Mouse (Mus musculus): Measurements from ENCODE around the gene Hoxa3. TPM values are rescaled to one million over a fixed set of nuclear protein-coding genes. Genes with fewer than 3 reads are reported as not detected.

Hoxa3 gene
- polyA plus RNA-seq, 1 experiment from 2014 or later, result 8.2 TPM

- H3K27ac ChIP-seq (ENCODE audit: low read length), result peak overlapping the region; percentile 83
- peak overlapping the region; percentile 7; the same call in 1 of the 2 replicates for H3K4me3 ChIP-seq (ENCODE audit: low read length)
- H3K4me2 ChIP-seq (replicated peaks; ENCODE audit: low read depth, low read length), result peak overlapping the region; percentile 36
- no peaks in the 10 kb centered on the region for H3K9me3 ChIP-seq (ENCODE audit: low read length)
- WGBS, result 54% methylated on average over 1 of the region's 1 CpGs
- no peak for ATAC-seq (ENCODE audit: low FRiP score, low TSS enrichment)
- H3K4me1 ChIP-seq (ENCODE audit: insufficient read depth, low read length), result peaks cover 87% of the 10 kb centered on the region
- H3K27me3 ChIP-seq (ENCODE audit: insufficient read depth, low read length), result 0 out of 2 replicates have a peak, but pooled peaks cover 5% of the 10 kb centered on the region
- peak overlapping the region; percentile 53 for H3K9ac ChIP-seq (replicated peaks; ENCODE audit: low read length)
- H3K36me3 ChIP-seq (ENCODE audit: insufficient read depth, low read length), result peaks cover 18% of the 10 kb centered on the region; the same call in 1 of the 2 replicates
Observed at GRCm38 (mm10) chr6:52201269-52201668, 11.9 kb downstream of the Hoxa3 start.

GRCm38 (mm10) chr6:52200751-52201250 is 12.3 kb downstream of the Hoxa3 start:
- no peak for ATAC-seq (ENCODE audit: low FRiP score, low TSS enrichment)
- Histone ChIP-seq H3K27me3 (ENCODE audit: insufficient read depth, low read length) (0 out of 2 replicates have a peak, but pooled peaks cover 5% of the 10 kb centered on the region), H3K36me3 (ENCODE audit: insufficient read depth, low read length) (peaks cover 13% of the 10 kb centered on the region; the same call in 1 of the 2 replicates), H3K4me1 (ENCODE audit: insufficient read depth, low read length) (peaks cover 87% of the 10 kb centered on the region), H3K4me2 (replicated peaks; ENCODE audit: low read depth, low read length) (peak overlapping the region; percentile 36), H3K9ac (replicated peaks; ENCODE audit: low read length) (peak overlapping the region; percentile 59), H3K4me3 (ENCODE audit: low read length) (peak overlapping the region; percentile 15), H3K27ac (ENCODE audit: low read length) (peak overlapping the region; percentile 83), H3K9me3 (ENCODE audit: low read length) (no peaks in the 10 kb centered on the region)
- 33% methylated on average over 10 of the region's 10 CpGs for WGBS

GRCm38 (mm10) chr6:52200073-52200750 is 12.9 kb downstream of the Hoxa3 start:
- peak overlapping the region; percentile 15 for H3K4me3 ChIP-seq (ENCODE audit: low read length)
- no peak for ATAC-seq (ENCODE audit: low FRiP score, low TSS enrichment)
- 0 out of 2 replicates have a peak, but pooled peaks cover 5% of the 10 kb centered on the region for H3K27me3 ChIP-seq (ENCODE audit: insufficient read depth, low read length)

GRCm38 (mm10) chr6:52197271-52197670 is 15.9 kb downstream of the Hoxa3 start:
- Histone ChIP-seq H3K27me3 (ENCODE audit: insufficient read depth, low read length) (0 out of 2 replicates have a peak, but pooled peaks cover 5% of the 10 kb centered on the region), H3K9ac (replicated peaks; ENCODE audit: low read length) (peak overlapping the region; percentile 48), H3K4me2 (replicated peaks; ENCODE audit: low read depth, low read length) (peak overlapping the region; percentile 30), H3K4me1 (ENCODE audit: insufficient read depth, low read length) (peaks cover 93% of the 10 kb centered on the region), H3K4me3 (ENCODE audit: low read length) (no peak overlapping the region), H3K9me3 (ENCODE audit: low read length) (no peaks in the 10 kb centered on the region), H3K36me3 (ENCODE audit: insufficient read depth, low read length) (0 out of 2 replicates have a peak, but pooled peaks cover 10% of the 10 kb centered on the region), H3K27ac (ENCODE audit: low read length) (peak overlapping the region; percentile 77)
- peak; percentile 85 for ATAC-seq (ENCODE audit: low FRiP score, low TSS enrichment)
- 4% methylated on average over 10 of the region's 10 CpGs for WGBS

More at GRCm38 (mm10) chr6:52200073-52200750, 12.9 kb downstream of the Hoxa3 start:
- 18% methylated on average over 30 of the region's 30 CpGs for WGBS
- Histone ChIP-seq H3K36me3 (ENCODE audit: insufficient read depth, low read length) (peaks cover 12% of the 10 kb centered on the region; the same call in 1 of the 2 replicates), H3K9ac (replicated peaks; ENCODE audit: low read length) (peak overlapping the region; percentile 59), H3K27ac (ENCODE audit: low read length) (peak overlapping the region; percentile 83), H3K4me2 (replicated peaks; ENCODE audit: low read depth, low read length) (peak overlapping the region; percentile 36), H3K9me3 (ENCODE audit: low read length) (no peaks in the 10 kb centered on the region), H3K4me1 (ENCODE audit: insufficient read depth, low read length) (peaks cover 87% of the 10 kb centered on the region)

GRCm38 (mm10) chr6:52196811-52197210 is 16.3 kb downstream of the Hoxa3 start:
- Histone ChIP-seq H3K36me3 (ENCODE audit: insufficient read depth, low read length) (0 out of 2 replicates have a peak, but pooled peaks cover 8% of the 10 kb centered on the region), H3K4me3 (ENCODE audit: low read length) (no peak overlapping the region), H3K4me1 (ENCODE audit: insufficient read depth, low read length) (peaks cover 93% of the 10 kb centered on the region), H3K9me3 (ENCODE audit: low read length) (no peaks in the 10 kb centered on the region), H3K4me2 (replicated peaks; ENCODE audit: low read depth, low read length) (peak overlapping the region; percentile 30), H3K27me3 (ENCODE audit: insufficient read depth, low read length) (0 out of 2 replicates have a peak, but pooled peaks cover 5% of the 10 kb centered on the region), H3K9ac (replicated peaks; ENCODE audit: low read length) (peak overlapping the region; percentile 48; the same call in 1 of the 2 replicates), H3K27ac (ENCODE audit: low read length) (peak overlapping the region; percentile 73)
- ATAC-seq (ENCODE audit: low FRiP score, low TSS enrichment), result no peak
- 28% methylated on average over 9 of the region's 9 CpGs for WGBS

- Histone ChIP-seq H3K4me1 (ENCODE audit: insufficient read depth, low read length) (peaks cover 88% of the 10 kb centered on the region), H3K9ac (replicated peaks; ENCODE audit: low read length) (no peak overlapping the region), H3K4me2 (replicated peaks; ENCODE audit: low read depth, low read length) (no peak overlapping the region), H3K27me3 (ENCODE audit: insufficient read depth, low read length) (no peaks in the 10 kb centered on the region), H3K27ac (ENCODE audit: low read length) (no peak overlapping the region), H3K9me3 (ENCODE audit: low read length) (no peaks in the 10 kb centered on the region), H3K36me3 (ENCODE audit: insufficient read depth, low read length) (no peaks in the 10 kb centered on the region), H3K4me3 (ENCODE audit: low read length) (no peak overlapping the region)
- no peak for ATAC-seq (ENCODE audit: low FRiP score, low TSS enrichment)
- WGBS, result 25% methylated on average over 10 of the region's 10 CpGs
Observed at GRCm38 (mm10) chr6:52194690-52195089, 18.4 kb downstream of the Hoxa3 start.

GRCm38 (mm10) chr6:52191860-52192550 is 21.1 kb downstream of the Hoxa3 start:
- peak overlapping the region; percentile 77 for H3K9ac ChIP-seq (replicated peaks; ENCODE audit: low read length)
- H3K27ac ChIP-seq (ENCODE audit: low read length), result peak overlapping the region; percentile 91
- 0 out of 2 replicates have a peak, but pooled peaks cover 2% of the 10 kb centered on the region for H3K36me3 ChIP-seq (ENCODE audit: insufficient read depth, low read length)
- no peaks in the 10 kb centered on the region for H3K27me3 ChIP-seq (ENCODE audit: insufficient read depth, low read length)
- H3K4me1 ChIP-seq (ENCODE audit: insufficient read depth, low read length), result peaks cover 91% of the 10 kb centered on the region
- under 1% methylated on average over 46 of the region's 55 CpGs for WGBS
- H3K9me3 ChIP-seq (ENCODE audit: low read length), result no peaks in the 10 kb centered on the region
- peak; percentile 54 for ATAC-seq (ENCODE audit: low FRiP score, low TSS enrichment)
- peak overlapping the region; percentile 66 for H3K4me3 ChIP-seq (ENCODE audit: low read length)
- H3K4me2 ChIP-seq (replicated peaks; ENCODE audit: low read depth, low read length), result peak overlapping the region; percentile 97

GRCm38 (mm10) chr6:52190906-52191810 is 22.0 kb downstream of the Hoxa3 start, which contains the start of gene Hoxa4:
Hoxa4 (minus strand) TSS chr6:52191753.
- Histone ChIP-seq H3K4me2 (replicated peaks; ENCODE audit: low read depth, low read length) (peak within 1 kb of the TSS; percentile 97), H3K4me1 (ENCODE audit: insufficient read depth, low read length) (peaks cover 91% of the 10 kb centered on the region), H3K4me3 (ENCODE audit: low read length) (peak within 1 kb of the TSS; percentile 66), H3K36me3 (ENCODE audit: insufficient read depth, low read length) (peaks cover 2% of the 10 kb centered on the region; the same call in 1 of the 2 replicates), H3K27ac (ENCODE audit: low read length) (peak within 1 kb of the TSS; percentile 95), H3K9ac (replicated peaks; ENCODE audit: low read length) (peak within 1 kb of the TSS; percentile 93), H3K27me3 (ENCODE audit: insufficient read depth, low read length) (no peaks in the 10 kb centered on the region), H3K9me3 (ENCODE audit: low read length) (no peaks in the 10 kb centered on the region)
- WGBS, result under 1% methylated on average over 69 of the region's 102 CpGs
- peak; percentile 57 for ATAC-seq (ENCODE audit: low FRiP score, low TSS enrichment)

GRCm38 (mm10) chr6:52190410-52190809 is 22.7 kb downstream of the Hoxa3 start:
- peak overlapping the region; percentile 93; the same call in 1 of the 2 replicates for H3K9ac ChIP-seq (replicated peaks; ENCODE audit: low read length)

More at GRCm38 (mm10) chr6:52190410-52190809, 22.7 kb downstream of the Hoxa3 start:
- peak overlapping the region; percentile 66 for H3K4me3 ChIP-seq (ENCODE audit: low read length)
- ATAC-seq (ENCODE audit: low FRiP score, low TSS enrichment), result no peak
- H3K4me1 ChIP-seq (ENCODE audit: insufficient read depth, low read length), result peaks cover 91% of the 10 kb centered on the region
- H3K9me3 ChIP-seq (ENCODE audit: low read length), result no peaks in the 10 kb centered on the region
- peak overlapping the region; percentile 95 for H3K27ac ChIP-seq (ENCODE audit: low read length)
- H3K36me3 ChIP-seq (ENCODE audit: insufficient read depth, low read length), result peaks cover 2% of the 10 kb centered on the region; the same call in 1 of the 2 replicates
- no peaks in the 10 kb centered on the region for H3K27me3 ChIP-seq (ENCODE audit: insufficient read depth, low read length)
- 5% methylated on average over 23 of the region's 23 CpGs for WGBS
- peak overlapping the region; percentile 97 for H3K4me2 ChIP-seq (replicated peaks; ENCODE audit: low read depth, low read length)
